Mouse (Mus musculus): ENCODE measurements at regions not wholly inside any gene's neighbourhood (a gene's known extent, or its start where the extent isn't known, plus 50 kb on each side); places are given as distances from the start of the nearest gene placed in this dataset.

DNA sequence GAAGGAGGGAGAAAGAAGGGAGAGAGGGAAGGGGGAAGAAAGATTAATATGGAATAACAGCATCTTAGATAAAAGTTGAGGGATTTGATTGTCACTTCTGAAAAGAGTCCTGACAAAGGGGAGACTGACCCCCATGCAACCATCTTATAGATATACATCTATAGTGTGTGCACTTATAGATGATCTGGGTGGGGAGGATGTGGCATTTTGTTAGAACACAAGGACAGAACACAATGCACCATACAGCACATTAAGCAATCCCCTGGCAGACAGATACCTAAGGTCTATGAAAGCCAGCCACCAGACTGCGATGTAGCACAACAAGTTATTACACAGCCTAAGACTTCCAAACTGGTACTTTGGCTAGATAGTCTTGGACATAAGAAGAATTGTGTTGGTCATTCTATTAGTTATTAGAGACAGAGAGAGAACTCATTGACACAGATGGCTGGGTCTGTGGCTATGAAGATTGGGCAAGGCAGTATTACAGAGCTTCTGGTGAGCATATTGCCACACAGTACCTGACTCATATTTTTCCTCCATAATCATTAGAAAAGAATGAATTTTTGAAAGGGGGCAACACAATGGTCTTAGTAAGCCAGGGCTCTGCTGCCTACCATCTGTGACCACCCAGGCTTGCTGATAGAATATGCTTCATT is 126.3 kb upstream of the Itgb1 start:
- intact Hi-C loops (cut with DNase I) = no loop called here
- DNase-seq = no peak

DNA sequence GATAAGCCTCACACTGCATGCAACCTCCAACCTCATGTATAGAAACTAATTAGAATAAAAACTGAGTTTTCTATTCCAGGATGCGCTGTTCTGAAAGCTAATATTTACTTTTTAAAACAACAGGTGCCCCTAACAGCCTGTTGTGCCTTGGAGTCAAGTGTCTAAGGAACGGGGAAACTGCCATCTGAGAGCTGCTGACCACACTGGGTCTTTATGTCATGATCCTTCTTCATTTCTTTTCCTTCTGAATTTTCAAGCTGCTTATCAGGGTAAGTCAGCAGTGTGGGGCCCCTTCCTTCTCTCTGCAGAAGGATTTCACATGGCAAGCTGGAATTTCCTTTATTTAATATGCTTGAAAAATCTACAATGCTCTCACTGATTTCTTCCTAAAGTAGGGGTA is 125.0 kb upstream of the Itgb1 start:
- intact Hi-C loops (cut with DNase I) = no loop called here
- no peak for DNase-seq

DNA sequence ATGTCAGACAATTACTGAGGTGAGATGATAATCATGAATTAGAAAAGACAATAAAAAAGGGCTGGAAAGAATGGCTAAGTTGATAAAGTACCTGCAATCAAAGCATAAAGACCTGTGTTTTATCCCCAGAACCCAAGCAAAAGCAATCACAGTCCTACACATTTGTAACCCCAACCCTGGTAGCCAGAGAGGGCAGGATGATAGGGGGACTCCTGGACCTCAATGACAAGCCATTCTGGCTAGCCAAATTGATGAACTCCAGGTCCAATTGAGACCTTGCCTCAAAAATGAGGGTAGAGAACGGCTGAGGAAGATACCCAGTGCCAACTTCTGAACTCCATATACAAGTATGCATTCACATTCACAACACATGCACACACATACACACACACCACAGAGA is 124.4 kb upstream of the Itgb1 start:
- intact Hi-C loops (cut with DNase I) = no loop called here
- DNase-seq = no peak

DNA sequence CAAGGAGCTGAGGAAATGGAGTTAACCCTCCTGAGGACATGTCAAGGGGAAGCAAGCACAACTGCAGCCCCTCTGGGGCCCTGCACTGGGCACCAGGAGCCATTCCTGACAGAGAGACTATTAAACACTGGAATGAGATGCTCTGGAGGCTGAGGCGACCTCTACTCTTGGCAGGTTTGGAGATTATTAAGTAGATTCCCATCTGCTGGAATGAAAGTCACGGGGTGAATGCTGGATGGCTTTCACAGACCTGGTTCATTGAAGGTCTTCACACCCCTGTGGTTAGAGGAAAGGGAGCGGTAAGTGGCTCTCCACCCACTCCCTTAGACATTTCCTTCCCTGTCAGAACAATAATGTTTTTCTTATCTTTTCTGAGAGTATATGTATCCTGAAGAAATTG is 122.8 kb upstream of the Itgb1 start:
- intact Hi-C loops (cut with DNase I) = no loop called here
- DNase-seq = no peak

DNA sequence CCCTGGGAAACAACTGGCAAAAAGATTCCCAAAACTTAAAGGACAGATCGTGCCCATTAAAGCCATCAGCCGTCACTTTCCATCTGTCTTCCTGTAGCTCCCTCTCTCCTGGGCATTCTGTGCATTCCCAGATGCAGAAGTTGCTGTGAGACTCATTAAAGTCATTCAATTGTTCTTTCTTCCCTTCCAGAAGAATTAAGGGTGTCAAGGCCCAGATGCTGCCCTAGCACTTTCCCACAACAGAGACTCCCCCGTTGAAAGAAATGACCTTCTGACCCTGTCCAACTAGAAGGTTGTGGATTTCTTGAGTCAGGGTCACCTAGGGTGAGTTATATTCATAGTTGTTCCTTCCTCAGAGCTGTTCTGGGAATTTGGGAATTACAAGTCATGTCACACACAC is 121.7 kb upstream of the Itgb1 start:
- DNase-seq = no peak
- intact Hi-C loops (cut with DNase I) = no loop called here

DNA sequence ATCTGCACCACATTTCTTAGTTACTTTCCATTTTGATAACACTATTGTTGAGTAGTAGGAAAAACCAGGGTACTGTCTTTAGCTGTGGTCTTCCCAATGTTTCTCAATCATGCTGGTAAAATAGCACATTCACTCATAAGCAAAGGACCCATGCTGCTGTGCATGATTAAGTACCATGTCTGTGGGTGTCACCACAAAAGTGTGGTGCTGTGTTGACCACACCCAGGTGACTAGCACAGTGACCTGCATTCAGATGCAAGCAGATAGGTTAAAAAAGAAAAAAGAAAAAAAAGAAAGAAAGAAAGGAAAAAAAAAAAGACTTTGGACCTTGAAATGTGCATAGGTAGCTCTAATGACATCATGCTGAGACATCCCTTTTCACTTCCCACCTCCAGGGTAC is 113.2 kb upstream of the Itgb1 start:
- no peak for DNase-seq
- intact Hi-C loops (cut with DNase I) = no loop called here

DNA sequence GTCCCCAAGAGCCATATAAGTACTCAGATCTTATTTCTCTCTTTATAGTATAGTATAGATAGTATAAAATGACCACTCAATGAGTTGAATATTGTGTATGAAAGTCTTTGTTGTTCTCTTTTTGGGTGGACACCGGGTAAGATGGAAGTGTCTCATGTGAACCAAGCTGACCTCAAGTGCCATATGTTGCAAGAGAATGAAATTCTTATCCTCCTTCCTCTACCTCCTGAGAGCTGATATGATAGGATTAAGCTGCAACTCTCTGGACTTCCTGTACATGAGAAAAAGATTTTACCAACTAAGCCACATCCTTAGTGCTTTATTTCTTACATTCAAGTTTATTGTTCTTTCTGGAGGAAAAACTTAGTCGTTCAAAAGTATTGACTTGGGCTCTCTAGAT is 91.3 kb upstream of the Itgb1 start:
- intact Hi-C loops (cut with DNase I) = no loop called here

DNA sequence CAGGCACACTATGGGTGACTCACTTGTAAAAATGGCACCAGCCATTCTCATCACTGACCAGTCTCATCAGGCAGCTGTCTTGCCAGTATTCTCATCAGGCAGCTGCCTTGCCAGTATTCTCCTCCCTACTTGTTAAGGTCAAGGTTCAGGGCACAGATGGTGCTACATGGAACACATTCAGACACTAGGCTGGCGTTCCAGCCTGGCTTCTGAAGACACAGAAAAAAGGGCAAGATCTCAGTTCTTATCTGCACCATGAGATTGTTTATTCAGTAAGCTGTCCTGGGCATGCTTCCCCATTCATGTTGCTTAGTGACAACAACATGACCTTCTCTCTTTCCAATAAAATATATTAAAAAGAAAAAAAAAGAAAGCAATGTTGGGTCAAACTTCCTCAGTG is 90.7 kb upstream of the Itgb1 start:
- intact Hi-C loops (cut with DNase I) = no loop called here
- no peak for DNase-seq

More for the DNA sequence above, 91.3 kb upstream of the Itgb1 start:
- DNase-seq = no peak

DNA sequence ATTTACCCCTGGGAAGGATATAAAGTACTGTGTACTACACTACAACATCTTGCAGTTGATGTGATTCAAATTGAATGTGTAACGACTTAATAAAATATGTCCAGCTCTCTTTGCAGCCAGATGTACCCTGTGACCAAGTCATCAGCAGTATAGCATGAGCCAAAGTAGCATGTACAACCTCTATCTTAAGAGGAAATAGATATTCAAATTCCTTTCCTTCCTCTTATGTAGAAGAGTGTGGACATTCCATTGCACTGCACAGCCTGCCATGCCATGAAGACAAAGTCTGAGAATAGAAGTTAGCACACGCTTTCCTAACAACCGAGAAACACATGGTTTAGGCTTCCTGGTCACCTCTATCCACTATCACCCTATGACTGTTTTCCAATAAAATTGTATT is 79.9 kb upstream of the Itgb1 start:
- DNase-seq = no peak
- intact Hi-C loops (cut with DNase I) = no loop called here

DNA sequence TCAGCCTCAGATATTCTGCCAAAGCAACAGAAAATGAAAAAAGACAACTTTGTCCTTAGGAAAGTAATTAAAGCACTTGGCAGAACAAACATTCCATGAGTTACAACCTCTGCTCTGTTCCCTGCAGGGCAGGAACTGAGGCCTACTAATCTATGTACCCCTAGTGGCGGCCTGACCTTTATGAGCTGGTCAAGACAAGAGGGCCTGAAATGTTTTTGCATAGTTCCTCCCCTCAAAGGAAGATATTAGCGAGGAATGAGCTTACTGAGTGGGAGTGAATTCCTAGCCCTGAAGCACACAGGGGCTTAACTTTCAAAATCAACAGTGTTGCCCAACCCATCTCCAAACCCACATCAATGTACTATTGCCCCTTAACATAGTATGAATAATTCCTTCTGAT is 76.6 kb upstream of the Itgb1 start:
- intact Hi-C loops (cut with DNase I) = no loop called here

DNA sequence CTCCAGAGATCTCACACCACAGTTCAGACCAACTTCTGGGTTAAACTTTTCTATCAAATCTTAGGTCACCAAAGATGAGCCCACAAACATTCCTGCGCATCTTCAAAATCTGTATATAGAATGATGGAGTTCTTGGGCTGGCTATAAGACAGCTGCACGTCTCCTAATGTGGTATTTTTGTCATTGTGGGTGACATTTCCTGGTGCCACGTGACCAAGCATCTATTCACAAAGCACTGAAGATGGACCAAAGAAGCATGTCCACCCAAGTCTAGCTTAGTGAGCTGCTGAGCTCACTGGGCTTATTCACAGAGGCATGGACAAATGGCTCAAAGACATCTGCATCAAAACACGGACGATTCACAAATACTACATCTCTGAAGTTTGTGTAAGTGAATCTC is 72.8 kb upstream of the Itgb1 start:
- intact Hi-C loops (cut with DNase I) = no loop called here
- no peak for DNase-seq

More for the DNA sequence above, 76.6 kb upstream of the Itgb1 start:
- no peak for DNase-seq

DNA sequence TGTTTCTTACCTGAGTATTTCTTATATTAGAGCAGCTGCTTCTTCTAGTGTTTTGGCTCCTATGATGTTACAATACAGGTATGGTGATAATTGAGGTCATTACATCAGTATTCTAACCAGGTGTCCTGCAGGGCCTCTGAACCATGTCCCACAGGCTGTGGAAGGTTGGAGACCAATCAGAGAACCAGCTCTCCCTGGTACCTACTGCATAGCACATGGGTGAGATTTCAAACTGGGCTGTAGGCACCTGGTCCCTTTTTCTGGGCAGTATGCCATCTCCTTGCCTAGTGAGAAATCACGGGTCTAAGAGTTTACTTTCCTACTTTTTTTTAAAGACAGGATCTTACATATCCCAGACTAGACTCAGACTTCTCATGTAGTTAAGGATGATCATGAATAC is 67.6 kb upstream of the Itgb1 start:
- intact Hi-C loops (cut with DNase I) = no loop called here
- DNase-seq = peak; percentile 3

DNA sequence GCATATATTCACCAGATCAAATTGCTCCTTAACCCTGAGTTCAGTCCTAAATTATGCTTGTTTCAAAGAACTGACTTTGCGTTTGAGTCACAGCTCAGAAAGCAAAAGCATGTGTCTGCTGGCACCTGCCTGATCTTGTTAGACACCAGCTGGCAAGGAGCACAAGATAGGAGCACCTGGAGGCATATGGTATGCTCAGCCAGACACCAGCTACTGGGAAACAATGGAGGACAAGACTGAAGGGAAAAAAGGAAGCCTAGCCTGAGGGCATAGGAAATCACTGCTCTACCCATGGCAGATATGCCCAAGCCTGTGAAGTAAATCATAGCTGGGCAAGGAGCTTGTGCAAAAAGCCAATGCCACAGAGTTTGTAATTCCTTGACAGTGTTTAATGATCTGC is 66.4 kb upstream of the Itgb1 start:
- intact Hi-C loops (cut with DNase I) = no loop called here
- DNase-seq = no peak
